In genomic region chr1:193256621-193257098, GRCm38 (mm10) we compare ENCODE assay signal across 12 mouse cellular contexts. TPM values are rescaled to one million over a fixed set of nuclear protein-coding genes. Genes with fewer than 3 reads are reported as not detected.
DNase-seq lines count a peak whose midpoint lies in the region; ATAC-seq and TF ChIP-seq lines count a peak whose summit lies in the region.
"Had no signal": no experiment of that assay in that cellular context is flagged by ENCODE, and none has a peak within 500 bp of the region (broad histone marks: within the 10 kb centered on the region; RNA-seq: fewer than 3 reads in every experiment).

No protein-coding gene starts in this region.

- no peak for TF ChIP-seq CTCF in cerebellum, adult 2 months (IDR thresholded peaks at IDR 0.05; ENCODE audit: borderline replicate concordance, insufficient read depth, low read depth, low read length)

- H3K27me3 ChIP-seq in embryonic facial prominence, embryonic 14.5 days (replicated peaks; ENCODE audit: control insufficient read depth, insufficient read depth, low read length): no peaks in the 10 kb centered on the region
- no peaks in the 10 kb centered on the region for H3K27me3 ChIP-seq in embryonic facial prominence, embryonic 10.5 days (replicated peaks; ENCODE audit: low read depth, poor library complexity, severe bottlenecking)
- no peaks in the 10 kb centered on the region for H3K27me3 ChIP-seq in cerebellum, adult 2 months (ENCODE audit: control insufficient read depth, insufficient read depth, low read length)
- H3K27me3 ChIP-seq: neural tube, embryonic 12.5 days; Patski had no signal

- no peak overlapping the region for H3K27ac ChIP-seq in embryonic facial prominence, embryonic 14.5 days (replicated peaks; ENCODE audit: low read depth, low read length)
- no peak overlapping the region for H3K27ac ChIP-seq in embryonic facial prominence, embryonic 10.5 days (replicated peaks)
- peak overlapping the region; percentile 62; the same call in 1 of the 2 replicates for H3K27ac ChIP-seq in cerebellum, adult 2 months (ENCODE audit: insufficient read depth, low read length)
- H3K27ac ChIP-seq: neural tube, embryonic 12.5 days had no signal

- no peaks in the 10 kb centered on the region for H3K9me3 ChIP-seq in embryonic facial prominence, embryonic 14.5 days (ENCODE audit: control insufficient read depth, low read length)
- no peaks in the 10 kb centered on the region for H3K9me3 ChIP-seq in embryonic facial prominence, embryonic 10.5 days
- H3K9me3 ChIP-seq: neural tube, embryonic 12.5 days had no signal

- no peaks in the 10 kb centered on the region for H3K36me3 ChIP-seq in embryonic facial prominence, embryonic 14.5 days (ENCODE audit: control insufficient read depth, insufficient read depth, low read length)
- H3K36me3 ChIP-seq in embryonic facial prominence, embryonic 10.5 days (replicated peaks): no peaks in the 10 kb centered on the region
- H3K36me3 ChIP-seq: neural tube, embryonic 12.5 days had no signal

- 51% methylated on average over 5 of the region's 5 CpGs for WGBS in embryonic facial prominence, embryonic 14.5 days
- 73% methylated on average over 5 of the region's 5 CpGs for whole genome bisulfite sequencing in embryonic facial prominence, embryonic 10.5 days
- 5% methylated on average over 5 of the region's 5 CpGs for WGBS in cerebellum, adult 2 months

- no peak overlapping the region for H3K9ac ChIP-seq in embryonic facial prominence, embryonic 14.5 days (ENCODE audit: low read depth, low read length)
- H3K9ac ChIP-seq: neural tube, embryonic 12.5 days had no signal

- no peak for TF ChIP-seq POLR2A in cerebellum, adult 2 months (IDR thresholded peaks at IDR 0.05; ENCODE audit: borderline replicate concordance, insufficient read depth, low read length)

- ATAC-seq in embryonic facial prominence, embryonic 14.5 days (ENCODE audit: low read depth): no peak
- no peak for ATAC-seq in inflammation-experienced regulatory T-cells, adult 6 months
- ATAC-seq: Patski had no signal

- no peak overlapping the region for H3K4me2 ChIP-seq in embryonic facial prominence, embryonic 14.5 days (ENCODE audit: low read depth, low read length)
- H3K4me2 ChIP-seq: neural tube, embryonic 12.5 days had no signal

- peak; percentile 42 for DNase-seq in embryonic facial prominence, embryonic 14.5 days (ENCODE audit: low spot score)
- DNase-seq in embryonic facial prominence, embryonic 10.5 days (ENCODE audit: low spot score): no peak
- peak; percentile 23 to 46 for DNase-seq in kidney, postnatal 25 days
- DNase-seq in kidney, adult 18-20 months: no peak
- DNase-seq in 3T3-L1 (ENCODE audit: low read depth, low spot score): peak; percentile 27
- peak; percentile 72 to 79 for DNase-seq in cerebellum, adult 2 months
- DNase-seq in retina, postnatal 1 day: no peak
- DNase-seq: gastrocnemius, postnatal 36 days had no signal

- H3K4me1 ChIP-seq in embryonic facial prominence, embryonic 14.5 days (ENCODE audit: control insufficient read depth, insufficient read depth, low read length): no peaks in the 10 kb centered on the region
- no peaks in the 10 kb centered on the region for H3K4me1 ChIP-seq in embryonic facial prominence, embryonic 10.5 days
- peaks cover 15% of the 10 kb centered on the region; the same call in 1 of the 2 replicates for H3K4me1 ChIP-seq in cerebellum, adult 2 months (ENCODE audit: control insufficient read depth, insufficient read depth, low read length)

- H3K4me3 ChIP-seq in embryonic facial prominence, embryonic 14.5 days (ENCODE audit: low read depth, low read length): no peak overlapping the region
- no peak overlapping the region for H3K4me3 ChIP-seq in embryonic facial prominence, embryonic 10.5 days
- H3K4me3 ChIP-seq in cerebellum, adult 2 months (replicated peaks; ENCODE audit: insufficient read depth, low read depth, low read length): no peak overlapping the region
- H3K4me3 ChIP-seq: erythroblast, embryonic 14.5 days; neural tube, embryonic 12.5 days had no signal

RNA-seq across cellular contexts. Expression of gene Hsd11b1, which starts 7.2 kb away (rescaled TPM):
- 2.5 and 2.8 TPM in 2 replicates for polyA plus RNA-seq in embryonic facial prominence, embryonic 14.5 days (2014; fragmentation: Nextera tagmentation; extraction: Ambion mirVana)
- polyA plus RNA-seq in embryonic facial prominence, embryonic 10.5 days (2016; fragmentation: Nextera tagmentation; extraction: Ambion mirVana): 0.41 TPM in 1 of 2 replicates, not detected in the other
- polyA plus RNA-seq in cerebellum, adult 2 months (2012; rRNA removed): 94.8 and 95.6 TPM in 2 replicates
- 100 to 1,000 TPM; 137 to 252 (median 149) TPM for polyA plus RNA-seq in inflammation-experienced regulatory T-cells, adult 6 months (2017; shearing (Covaris generic))
- polyA plus RNA-seq: erythroblast, embryonic 14.5 days; neural tube, embryonic 12.5 days had no signal

RNA-seq across cellular contexts. Expression of gene G0s2, which starts 16.4 kb away (rescaled TPM):
- polyA plus RNA-seq in embryonic facial prominence, embryonic 14.5 days (2014; fragmentation: Nextera tagmentation; extraction: Ambion mirVana): 42.6 and 57.8 TPM in 2 replicates
- 7.0 and 7.7 TPM in 2 replicates for polyA plus RNA-seq in embryonic facial prominence, embryonic 10.5 days (2016; fragmentation: Nextera tagmentation; extraction: Ambion mirVana)
- polyA plus RNA-seq in cerebellum, adult 2 months (2012; rRNA removed): 36.0 and 37.1 TPM in 2 replicates
- under 1 TPM in 1 of 3 experiments, not detected in 2; 0.79 TPM for polyA plus RNA-seq in inflammation-experienced regulatory T-cells, adult 6 months (2017; shearing (Covaris generic))
- polyA plus RNA-seq: Patski had no signal

RNA-seq across cellular contexts. Expression of gene Lamb3, which starts 49.2 kb away (rescaled TPM):
- 8.5 and 9.3 TPM in 2 replicates for polyA plus RNA-seq in embryonic facial prominence, embryonic 14.5 days (2014; fragmentation: Nextera tagmentation; extraction: Ambion mirVana)
- 0.31 and 0.66 TPM in 2 replicates for polyA plus RNA-seq in embryonic facial prominence, embryonic 10.5 days (2016; fragmentation: Nextera tagmentation; extraction: Ambion mirVana)
- polyA plus RNA-seq in cerebellum, adult 2 months (2012; rRNA removed): 3.9 and 4.1 TPM in 2 replicates
- polyA plus RNA-seq in inflammation-experienced regulatory T-cells, adult 6 months (2017; shearing (Covaris generic)): 10 to 100 TPM; 16.6 to 23.0 (median 20.6) TPM
- polyA plus RNA-seq: erythroblast, embryonic 14.5 days had no signal

RNA-seq across cellular contexts. Expression of gene Traf3ip3, which starts 55.2 kb away (rescaled TPM):
- polyA plus RNA-seq in embryonic facial prominence, embryonic 14.5 days (2014; fragmentation: Nextera tagmentation; extraction: Ambion mirVana): 34.7 and 39.3 TPM in 2 replicates
- polyA plus RNA-seq in embryonic facial prominence, embryonic 10.5 days (2016; fragmentation: Nextera tagmentation; extraction: Ambion mirVana): 0.71 and 0.88 TPM in 2 replicates
- 0.79 and 0.80 TPM in 2 replicates for polyA plus RNA-seq in cerebellum, adult 2 months (2012; rRNA removed)
- 100 to 1,000 TPM; 208 to 375 (median 335) TPM for polyA plus RNA-seq in inflammation-experienced regulatory T-cells, adult 6 months (2017; shearing (Covaris generic))
- polyA plus RNA-seq: erythroblast, embryonic 14.5 days; Patski had no signal

Comparison
In these comparisons a context has a peak if more than half of its experiments do, and no peak if none do; other contexts are left out.
1. DNase-seq: peak in embryonic facial prominence, embryonic 14.5 days (single experiment), kidney, postnatal 25 days (2 of 2), 3T3-L1 (single experiment) and cerebellum, adult 2 months (2 of 2); none in embryonic facial prominence, embryonic 10.5 days (single experiment), kidney, adult 18-20 months (single experiment) and retina, postnatal 1 day (single experiment).
2. RNA of gene Hsd11b1, which starts 7.2 kb away (polyA plus RNA-seq): 137 to 252 TPM in inflammation-experienced regulatory T-cells, adult 6 months and 94.8 to 95.6 TPM in cerebellum, adult 2 months; 2.5 to 2.8 TPM in embryonic facial prominence, embryonic 14.5 days and 0.41 TPM in embryonic facial prominence, embryonic 10.5 days; every median in the first group is over 10 times any median in the second.